Mouse (Mus musculus) ES-E14 (cell line): ENCODE data around the gene Snrnp25.

Source experiments
- CHD2 ChIP-seq: IDR thresholded peaks from 2 replicates; pipeline ENCODE4 v1.6.1; 2014; ENCODE audit warnings: mild to moderate bottlenecking, low read depth, low read length, inconsistent platforms
- HCFC1 ChIP-seq: IDR thresholded peaks from 2 replicates; pipeline ENCODE4 v1.6.1; 2012; ENCODE audit warnings: low read length, inconsistent platforms, borderline replicate concordance; ENCODE audit not compliant: insufficient read depth
- MAFK ChIP-seq: IDR thresholded peaks from 2 replicates; pipeline ENCODE4 v1.6.1; 2014; ENCODE audit warnings: mild to moderate bottlenecking, low read depth, low read length, inconsistent platforms; ENCODE audit not compliant: insufficient read depth
- ZC3H11A ChIP-seq: IDR thresholded peaks from 2 replicates; pipeline ENCODE4 v1.6.1; 2012; ENCODE audit warnings: low read depth, mild to moderate bottlenecking, inconsistent platforms, low read length, borderline replicate concordance

DNA sequence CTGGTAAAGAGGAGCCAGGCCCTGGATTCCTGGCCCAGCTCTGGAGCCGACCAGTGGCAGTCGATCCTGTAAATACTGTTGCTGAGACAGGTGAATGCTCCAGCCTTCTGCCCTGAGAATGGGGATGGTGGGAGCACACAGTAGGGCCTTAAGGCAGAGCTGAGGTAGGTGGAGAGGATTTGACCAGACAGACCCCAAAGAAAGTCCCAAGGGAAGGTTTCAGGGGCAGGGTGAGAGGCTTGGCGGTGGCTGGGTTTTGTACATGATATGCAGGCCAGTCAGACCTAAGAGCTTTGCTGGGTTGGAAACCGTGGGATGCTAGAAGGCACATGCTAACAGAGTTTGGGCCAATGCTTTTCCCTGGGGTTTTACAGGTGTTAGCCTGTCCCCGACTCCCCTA is 10.6 kb upstream of the Snrnp25 start:
- TF ChIP-seq MAFK (no peak), HCFC1 (no peak), CHD2 (no peak), ZC3H11A (no peak)
